Mouse (Mus musculus) liver, adult 2 months (tissue): ENCODE data around the gene Tmeff2. TPM values are rescaled to one million over a fixed set of nuclear protein-coding genes. Genes with fewer than 3 reads are reported as not detected.

ENCODE experiments used
- DNase-seq: peaks from one replicate; pipeline ENCODE4 v3.0.0-alpha.2; 2011; ENCODE audit warnings: low read depth, low spot score; ENCODE audit errors: extremely low read depth
- H3K27ac ChIP-seq: fragments of 200-500 bp; replicated peaks from 2 replicates; pipeline ENCODE4 v1.5.1; 2012; ENCODE audit warnings: low read depth, mild to moderate bottlenecking, control low read depth, inconsistent platforms, low read length; ENCODE audit not compliant: insufficient read depth
- H3K27me3 ChIP-seq: fragments of 200-500 bp; 2 replicates; pipeline ENCODE4 v1.6.1; 2012; ENCODE audit warnings: mild to moderate bottlenecking, moderate library complexity, low read length, inconsistent platforms; ENCODE audit not compliant: control insufficient read depth, insufficient read depth
- H3K36me3 ChIP-seq: fragments of 200-500 bp; 2 replicates; pipeline ENCODE4 v1.6.1; 2012; ENCODE audit warnings: low read length, inconsistent platforms; ENCODE audit not compliant: control insufficient read depth, insufficient read depth
- H3K4me1 ChIP-seq: fragments of 200-500 bp; 2 replicates; pipeline ENCODE4 v1.6.1; 2011; ENCODE audit warnings: low read length; ENCODE audit not compliant: control insufficient read depth, insufficient read depth
- H3K4me3 ChIP-seq: fragments of 200-500 bp; 2 replicates; pipeline ENCODE4 v1.5.1; 2011; ENCODE audit warnings: low read depth, mild to moderate bottlenecking, control low read depth, low read length, moderate library complexity; ENCODE audit not compliant: insufficient read depth
- H3K79me2 ChIP-seq: fragments of 200-500 bp; 2 replicates; pipeline ENCODE4 v1.6.1; 2012; ENCODE audit warnings: inconsistent platforms, mild to moderate bottlenecking, low read length, moderate library complexity; ENCODE audit not compliant: control insufficient read depth, insufficient read depth
- H3K9ac ChIP-seq: fragments of 200-500 bp; 2 replicates; pipeline ENCODE4 v1.6.1; 2012; ENCODE audit warnings: low read depth, mild to moderate bottlenecking, control low read depth, inconsistent platforms, low read length
- CTCF ChIP-seq: fragments of 200-500 bp; IDR thresholded peaks from 2 replicates; pipeline ENCODE4 v1.5.1; 2011; ENCODE audit warnings: low read depth, low read length, control low read depth
- POLR2A ChIP-seq: fragments of 200-500 bp; IDR thresholded peaks from 2 replicates; pipeline ENCODE4 v1.6.1; 2011; ENCODE audit warnings: low read length, control low read depth; ENCODE audit not compliant: insufficient read depth; ENCODE audit errors: extremely low read depth
- WGBS: fragments of 180-500 bp; shearing (Covaris S2); methylation state at CpG from one replicate; pipeline ENCODE4 v1.1.7; 2018; 5-methylcytosine and 5-hydroxymethylcytosine counted together
- polyA plus RNA-seq: library from polyadenylated mRNA; depleted of rRNA; stranded (reverse); fragments of >200 nt; gene quantifications from 2 replicates; pipeline ENCODE4 v1.2.3, GENCODE M21; 2012
- total RNA-seq: library from RNA; depleted of rRNA; stranded (reverse); fragments of >200 nt; gene quantifications from 2 replicates; pipeline ENCODE4 v1.2.3, GENCODE M21; 2014

Gene Tmeff2
- total and polyA plus RNA-seq, 2 experiments: 0.09 TPM; not detected in 1

- Histone ChIP-seq H3K27ac (no peak overlapping the region), H3K4me1 (no peaks in the 10 kb centered on the region), H3K4me3 (no peak overlapping the region), H3K36me3 (no peaks in the 10 kb centered on the region), H3K9ac (no peak overlapping the region), H3K27me3 (no peaks in the 10 kb centered on the region), H3K79me2 (no peaks in the 10 kb centered on the region)
- WGBS: 69% methylated on average over 2 of the region's 2 CpGs
- DNase-seq: no peak
- TF ChIP-seq POLR2A (no peak), CTCF (no peak)
Measured at GRCm38 (mm10) chr1:50990661-50991060, 90.2 kb downstream of the Tmeff2 start.

- no peaks in the 10 kb centered on the region for H3K27me3 ChIP-seq
- no peak for DNase-seq
- no peaks in the 10 kb centered on the region for H3K36me3 ChIP-seq
- TF ChIP-seq POLR2A: no peak
- no peak for TF ChIP-seq CTCF
- H3K4me1 ChIP-seq: no peaks in the 10 kb centered on the region
- H3K9ac ChIP-seq: no peak overlapping the region
- H3K4me3 ChIP-seq: no peak overlapping the region
- no peaks in the 10 kb centered on the region for H3K79me2 ChIP-seq
- 63% methylated on average over 1 of the region's 1 CpGs for WGBS
- H3K27ac ChIP-seq: no peak overlapping the region
Measured at GRCm38 (mm10) chr1:50994505-50994904, 94.1 kb downstream of the Tmeff2 start.

- no peak overlapping the region for H3K4me3 ChIP-seq
- no peak for DNase-seq
- TF ChIP-seq CTCF: no peak
- WGBS: 87% methylated on average over 3 of the region's 3 CpGs
- H3K27me3 ChIP-seq: no peaks in the 10 kb centered on the region
- H3K4me1 ChIP-seq: no peaks in the 10 kb centered on the region
- H3K36me3 ChIP-seq: no peaks in the 10 kb centered on the region
- H3K27ac ChIP-seq: no peak overlapping the region
- no peaks in the 10 kb centered on the region for H3K79me2 ChIP-seq
- H3K9ac ChIP-seq: no peak overlapping the region
Measured at GRCm38 (mm10) chr1:50999793-51000192, 99.3 kb downstream of the Tmeff2 start.

- H3K27me3 ChIP-seq: no peaks in the 10 kb centered on the region
- H3K4me3 ChIP-seq: no peak overlapping the region
- 89% methylated on average over 3 of the region's 3 CpGs for WGBS
- TF ChIP-seq POLR2A (no peak), CTCF (no peak)
- no peak overlapping the region for H3K9ac ChIP-seq
- H3K36me3 ChIP-seq: no peaks in the 10 kb centered on the region
- no peak overlapping the region for H3K27ac ChIP-seq
- H3K79me2 ChIP-seq: no peaks in the 10 kb centered on the region
- DNase-seq: no peak
- no peaks in the 10 kb centered on the region for H3K4me1 ChIP-seq
Measured at GRCm38 (mm10) chr1:51008344-51008743, 107.9 kb downstream of the Tmeff2 start.

GRCm38 (mm10) chr1:51040249-51040648 lies 139.8 kb downstream of the Tmeff2 start:
- no peak overlapping the region for H3K27ac ChIP-seq
- H3K4me3 ChIP-seq: no peak overlapping the region
- no peaks in the 10 kb centered on the region for H3K36me3 ChIP-seq
- no peak for DNase-seq
- TF ChIP-seq POLR2A: no peak
- no peak for TF ChIP-seq CTCF
- WGBS: 69% methylated on average over 5 of the region's 5 CpGs
- H3K79me2 ChIP-seq: no peaks in the 10 kb centered on the region
- no peak overlapping the region for H3K9ac ChIP-seq
- no peaks in the 10 kb centered on the region for H3K4me1 ChIP-seq
- H3K27me3 ChIP-seq: no peaks in the 10 kb centered on the region

GRCm38 (mm10) chr1:51044810-51045209 lies 144.4 kb downstream of the Tmeff2 start:
- Histone ChIP-seq H3K4me3 (no peak overlapping the region), H3K27ac (no peak overlapping the region), H3K27me3 (no peaks in the 10 kb centered on the region), H3K9ac (no peak overlapping the region), H3K36me3 (no peaks in the 10 kb centered on the region), H3K4me1 (no peaks in the 10 kb centered on the region), H3K79me2 (no peaks in the 10 kb centered on the region)
- no peak for DNase-seq
- TF ChIP-seq CTCF (no peak), POLR2A (no peak)
- 93% methylated on average over 7 of the region's 7 CpGs for WGBS
